Mouse (Mus musculus): ENCODE measurements at regions not wholly inside any gene's neighbourhood (a gene's known extent, or its start where the extent isn't known, plus 50 kb on each side); places are given as distances from the start of the nearest gene placed in this dataset.

- no peak for DNase-seq (ENCODE audit: low read depth in 1 of 2, low spot score in 2 of 2)
Observed at GRCm38 (mm10) chr6:117276850-117277249, 108.5 kb downstream of the Cxcl12 start.

- no peak for DNase-seq (ENCODE audit: low read depth in 1 of 2, low spot score in 2 of 2)
Observed at GRCm38 (mm10) chr6:117279297-117279696, 111.0 kb downstream of the Cxcl12 start.

GRCm38 (mm10) chr6:117279786-117280411, 111.6 kb downstream of the Cxcl12 start:
- no peak for DNase-seq (ENCODE audit: low read depth in 1 of 2, low spot score in 2 of 2)

- DNase-seq (ENCODE audit: low read depth in 1 of 2, low spot score in 2 of 2) = no peak
Observed at GRCm38 (mm10) chr6:117280911-117281310, 112.6 kb downstream of the Cxcl12 start.

- DNase-seq (ENCODE audit: low read depth in 1 of 2, low spot score in 2 of 2) = no peak
Observed at GRCm38 (mm10) chr6:117283616-117284015, 115.3 kb downstream of the Cxcl12 start.

- DNase-seq (ENCODE audit: low read depth in 1 of 2, low spot score in 2 of 2) = no peak
Observed at GRCm38 (mm10) chr6:117284376-117285106, 116.2 kb downstream of the Cxcl12 start.

GRCm38 (mm10) chr6:117287396-117287795, 119.1 kb downstream of the Cxcl12 start:
- DNase-seq (ENCODE audit: low read depth in 1 of 2, low spot score in 2 of 2) = no peak

- DNase-seq (ENCODE audit: low read depth in 1 of 2, low spot score in 2 of 2) = no peak
Observed at GRCm38 (mm10) chr6:117293780-117294465, 125.6 kb downstream of the Cxcl12 start.

GRCm38 (mm10) chr6:117297918-117298317, 129.6 kb downstream of the Cxcl12 start:
- DNase-seq (ENCODE audit: low read depth in 1 of 2, low spot score in 2 of 2) = no peak

- DNase-seq (ENCODE audit: low read depth in 1 of 2, low spot score in 2 of 2) = no peak
Observed at GRCm38 (mm10) chr6:117299503-117300288, 131.4 kb downstream of the Cxcl12 start.

GRCm38 (mm10) chr6:117303361-117303760, 135.0 kb downstream of the Cxcl12 start:
- no peak for DNase-seq (ENCODE audit: low read depth in 1 of 2, low spot score in 2 of 2)

GRCm38 (mm10) chr6:117305736-117306250, 137.5 kb downstream of the Cxcl12 start:
- DNase-seq (ENCODE audit: low read depth in 1 of 2, low spot score in 2 of 2) = no peak

- DNase-seq (ENCODE audit: low read depth in 1 of 2, low spot score in 2 of 2) = no peak
Observed at GRCm38 (mm10) chr6:117308636-117309035, 140.3 kb downstream of the Cxcl12 start.

GRCm38 (mm10) chr6:117312891-117313781, 144.8 kb downstream of the Cxcl12 start:
- no peak for DNase-seq (ENCODE audit: low read depth in 1 of 2, low spot score in 2 of 2)

- no peak for DNase-seq (ENCODE audit: low read depth in 1 of 2, low spot score in 2 of 2)
Observed at GRCm38 (mm10) chr6:117313944-117314566, 145.7 kb downstream of the Cxcl12 start.

GRCm38 (mm10) chr6:117323301-117323700, 155.0 kb downstream of the Cxcl12 start:
- DNase-seq (ENCODE audit: low read depth in 1 of 2, low spot score in 2 of 2) = no peak

- no peak for DNase-seq (ENCODE audit: low read depth in 1 of 2, low spot score in 2 of 2)
Observed at GRCm38 (mm10) chr6:117323850-117324249, 155.5 kb downstream of the Cxcl12 start.

- DNase-seq (ENCODE audit: low read depth in 1 of 2, low spot score in 2 of 2) = no peak
Observed at GRCm38 (mm10) chr6:117326835-117327775, 158.8 kb downstream of the Cxcl12 start.

All from monocyte, adult 2 months (primary cell).